Mouse (Mus musculus) heart, adult 2 months (tissue): ENCODE results near the gene Hmgxb4.

Source experiments
- CTCF ChIP-seq: fragments of 200-600 bp; IDR thresholded peaks from 2 replicates; pipeline ENCODE4 v1.8.1; 2022; ENCODE audit warnings: antibody characterized with exemption, mild to moderate bottlenecking, moderate library complexity
- EP300 ChIP-seq: fragments of 200-500 bp; IDR thresholded peaks from 2 replicates; pipeline ENCODE4 v1.6.1; 2011; ENCODE audit warnings: low read depth, low read length, control low read depth; ENCODE audit not compliant: insufficient read depth
- POLR2A ChIP-seq: fragments of 200-500 bp; IDR thresholded peaks from 2 replicates; pipeline ENCODE4 v1.6.1; 2011; ENCODE audit warnings: mild to moderate bottlenecking, low read depth, low read length, control low read depth; ENCODE audit not compliant: insufficient read depth

DNA sequence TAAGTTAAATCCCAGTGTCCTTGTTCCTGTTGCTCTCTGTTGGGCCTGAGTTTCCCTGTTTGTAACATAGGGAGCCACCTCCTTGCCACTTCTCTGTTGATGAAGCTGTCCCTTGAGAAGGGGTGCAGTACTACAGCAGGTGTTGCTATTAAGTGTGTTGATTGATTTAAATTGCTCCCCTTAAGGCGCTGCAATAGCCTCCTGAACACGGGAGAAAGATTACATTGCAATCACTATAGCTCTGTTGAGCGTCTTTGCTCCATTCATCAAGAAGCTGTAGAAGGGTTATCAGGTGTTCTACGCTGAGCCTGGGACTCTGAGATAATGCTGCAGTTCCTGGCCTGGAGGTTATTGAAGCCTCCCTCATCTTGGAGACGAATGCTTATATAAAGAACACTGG, 29.2 kb upstream of the Hmgxb4 start:
- TF ChIP-seq CTCF (no peak), EP300 (no peak), POLR2A (no peak)
